27 mouse cellular contexts compared by ENCODE assay signal in genomic region chr2:119838363-119839156, GRCm38 (mm10). TPM values are rescaled to one million over a fixed set of nuclear protein-coding genes. Genes with fewer than 3 reads are reported as not detected.
DNase-seq lines count a peak whose midpoint lies in the region; ATAC-seq lines count a peak whose summit lies in the region.
"Had no signal": no experiment of that assay in that cellular context is flagged by ENCODE, and none has a peak within 500 bp of the region (broad histone marks: within the 10 kb centered on the region; RNA-seq: fewer than 3 reads in every experiment).

No protein-coding gene starts in this region.

- H3K27me3 ChIP-seq in megakaryocyte, embryonic 14.5 days (replicated peaks), result peaks cover 21% of the 10 kb centered on the region
- H3K27me3 ChIP-seq: embryonic facial prominence, embryonic 15.5 days; forebrain, embryonic 12.5 days; hindbrain, embryonic 13.5 days; limb, embryonic 13.5 days; lung, embryonic 15.5 days had no signal

- DNase-seq in cerebellum, adult 11-12 months, result peak; percentile 55
- DNase-seq in cerebellum, postnatal 4 days (ENCODE audit: low spot score in 2 of 2), result no peak
- DNase-seq in cerebellum, adult 9-11 months, result peak; percentile 61
- no peak for DNase-seq in gastrocnemius, postnatal 14 days
- no peak for DNase-seq in layer of hippocampus, adult 9-10 months (ENCODE audit: low spot score)
- DNase-seq in urinary bladder, adult 18-20 months (ENCODE audit: low spot score in 2 of 2), result no peak
- DNase-seq: adrenal gland, postnatal 25 days; forebrain, postnatal 0 days; gastrocnemius, postnatal 25 days; heart, adult 18-20 months; heart, postnatal 36 days; kidney, adult 8-10 months; kidney, postnatal 4 days; layer of hippocampus, postnatal 36 days; lung, postnatal 4 days; retina, postnatal 1 day; right cerebral cortex, postnatal 14 days had no signal

- peaks cover 12% of the 10 kb centered on the region for H3K4me1 ChIP-seq in megakaryocyte, embryonic 14.5 days
- H3K4me1 ChIP-seq: embryonic facial prominence, embryonic 10.5 days; embryonic facial prominence, embryonic 15.5 days; forebrain, embryonic 12.5 days; hindbrain, embryonic 13.5 days; limb, embryonic 13.5 days; lung, embryonic 15.5 days; midbrain, embryonic 10.5 days had no signal

- no peaks in the 10 kb centered on the region for H3K36me3 ChIP-seq in megakaryocyte, embryonic 14.5 days (replicated peaks; ENCODE audit: low read length)
- H3K36me3 ChIP-seq: embryonic facial prominence, embryonic 10.5 days; embryonic facial prominence, embryonic 15.5 days; forebrain, embryonic 12.5 days; hindbrain, embryonic 13.5 days; limb, embryonic 13.5 days; lung, embryonic 15.5 days; midbrain, embryonic 10.5 days had no signal

- no peak for ATAC-seq in megakaryocyte, adult 5-6 weeks (ENCODE audit: poor library complexity, severe bottlenecking)
- ATAC-seq: forebrain, postnatal 0 days; intestine, embryonic 16.5 days had no signal

- peak overlapping the region; percentile 20 for H3K4me3 ChIP-seq in megakaryocyte, embryonic 14.5 days (replicated peaks)
- H3K4me3 ChIP-seq: embryonic facial prominence, embryonic 10.5 days; embryonic facial prominence, embryonic 15.5 days; forebrain, embryonic 12.5 days; hindbrain, embryonic 13.5 days; limb, embryonic 13.5 days; lung, embryonic 15.5 days; midbrain, embryonic 10.5 days had no signal

- H3K9me3 ChIP-seq in megakaryocyte, embryonic 14.5 days, result peaks cover 3% of the 10 kb centered on the region; the same call in 1 of the 2 replicates
- H3K9me3 ChIP-seq: embryonic facial prominence, embryonic 10.5 days; embryonic facial prominence, embryonic 15.5 days; forebrain, embryonic 12.5 days; hindbrain, embryonic 13.5 days; limb, embryonic 13.5 days; lung, embryonic 15.5 days had no signal

- intact Hi-C loops in gastrocnemius, postnatal 14 days (cut with DNase I; ENCODE audit: low total_unique reads), result loop anchor here (5.0 kb wide), 1 partner anchor 121 kb away; no protein-coding TSS in a partner anchor

RNA-seq across cellular contexts. Expression of gene Tyro3, which starts 41.0 kb away (rescaled TPM):
- 0.64 TPM in 1 of 2 replicates, not detected in the other for polyA plus RNA-seq in megakaryocyte, embryonic 14.5 days (2012; ENCODE audit: insufficient read depth, low replicate concordance)
- total RNA-seq in megakaryocyte, adult 5-6 weeks (2015), result not detected in 2 replicates
- 0.33 TPM in 1 of 2 replicates, not detected in the other for total RNA-seq in megakaryocyte, adult 5-6 weeks (2017)
- total RNA-seq in gastrocnemius, postnatal 14 days (2021), result 1 to 10 TPM; 1.8 to 3.6 TPM

RNA-seq across cellular contexts. Expression of gene Rpap1, which starts 51.2 kb away (rescaled TPM):
- polyA plus RNA-seq in megakaryocyte, embryonic 14.5 days (2012; ENCODE audit: insufficient read depth, low replicate concordance), result 8.7 and 9.1 TPM in 2 replicates
- 2.9 and 3.9 TPM in 2 replicates for total RNA-seq in megakaryocyte, adult 5-6 weeks (2015)
- total RNA-seq in megakaryocyte, adult 5-6 weeks (2017), result 5.0 and 6.4 TPM in 2 replicates
- total RNA-seq in gastrocnemius, postnatal 14 days (2021), result 10 to 100 TPM; 12.7 to 12.9 TPM

RNA-seq across cellular contexts. Expression of gene Mga, which starts 58.5 kb away (rescaled TPM):
- polyA plus RNA-seq in megakaryocyte, embryonic 14.5 days (2012; ENCODE audit: insufficient read depth, low replicate concordance), result 0.28 and 1.3 TPM in 2 replicates
- total RNA-seq in megakaryocyte, adult 5-6 weeks (2015), result 36.3 and 44.5 TPM in 2 replicates
- 23.2 and 29.4 TPM in 2 replicates for total RNA-seq in megakaryocyte, adult 5-6 weeks (2017)
- total RNA-seq in gastrocnemius, postnatal 14 days (2021), result 10 to 100 TPM; 30.3 to 33.9 TPM

Comparison
In these comparisons a context has a peak if more than half of its experiments do, and no peak if none do; other contexts are left out.
1. DNase-seq: peak in cerebellum, adult 11-12 months (single experiment) and cerebellum, adult 9-11 months (single experiment); none in cerebellum, postnatal 4 days (0 of 2), gastrocnemius, postnatal 14 days (single experiment), layer of hippocampus, adult 9-10 months (single experiment) and urinary bladder, adult 18-20 months (0 of 2).